Mouse (Mus musculus) limb, embryonic 15.5 days (tissue): ENCODE results near the gene Fto. TPM values are rescaled to one million over a fixed set of nuclear protein-coding genes. Genes with fewer than 3 reads are reported as not detected.

Experiments
- ATAC-seq: fragments of 200-750 bp; cut with Nextera tagmentation; 2 replicates; pipeline ENCODE4 v1.8.0; 2017; ENCODE audit warnings: low read depth, moderate TSS enrichment; ENCODE audit not compliant: insufficient number of reproducible peaks, low FRiP score, low TSS enrichment
- H3K27ac ChIP-seq: fragments of 300-500 bp; sonication (generic); 2 replicates; pipeline ENCODE4 v1.5.1; 2015; ENCODE audit warnings: moderate library complexity, mild to moderate bottlenecking, inconsistent platforms
- H3K27me3 ChIP-seq: fragments of 300-500 bp; sonication (generic); 2 replicates; pipeline ENCODE4 v1.6.1; 2015; ENCODE audit warnings: inconsistent platforms
- H3K36me3 ChIP-seq: fragments of 300-500 bp; sonication (generic); 2 replicates; pipeline ENCODE4 v1.6.1; 2015; ENCODE audit warnings: inconsistent platforms
- H3K4me1 ChIP-seq: fragments of 300-500 bp; sonication (generic); 2 replicates; pipeline ENCODE4 v1.6.1; 2015; ENCODE audit warnings: inconsistent platforms
- H3K4me2 ChIP-seq: fragments of 300-500 bp; sonication (generic); 2 replicates; pipeline ENCODE4 v1.6.1; 2015; ENCODE audit warnings: mild to moderate bottlenecking, inconsistent platforms
- H3K4me3 ChIP-seq: fragments of 300-500 bp; sonication (generic); 2 replicates; pipeline ENCODE4 v1.5.1; 2015; ENCODE audit warnings: mild to moderate bottlenecking, inconsistent platforms
- H3K9ac ChIP-seq: fragments of 300-500 bp; sonication (generic); 2 replicates; pipeline ENCODE4 v1.6.1; 2015; ENCODE audit warnings: inconsistent platforms
- H3K9me3 ChIP-seq: fragments of 300-500 bp; sonication (generic); 2 replicates; pipeline ENCODE4 v1.6.1; 2016; ENCODE audit warnings: inconsistent platforms
- WGBS: fragments of 180-500 bp; shearing (Covaris S2); methylation state at CpG from one replicate; pipeline ENCODE4 v1.1.7; 2015; 5-methylcytosine and 5-hydroxymethylcytosine counted together
- polyA plus RNA-seq: library from polyadenylated mRNA; unstranded; fragments of >200 nt; fragmentation: Nextera tagmentation; extraction: Ambion mirVana; gene quantifications from 2 replicates; pipeline ENCODE4 v1.2.1, GENCODE M21; 2015

The Fto gene
- polyA plus RNA-seq, 1 experiment from 2014 or later: 97.1 TPM

GRCm38 (mm10) chr8:91405099-91405498 is 91.8 kb downstream of the Fto start:
- 91% methylated on average over 7 of the region's 7 CpGs for WGBS
- Histone ChIP-seq H3K27me3 (no peaks in the 10 kb centered on the region), H3K27ac (no peak overlapping the region), H3K36me3 (peaks cover 22% of the 10 kb centered on the region; the same call in 1 of the 2 replicates), H3K4me3 (no peak overlapping the region), H3K9ac (no peak overlapping the region), H3K4me2 (no peak overlapping the region), H3K4me1 (peaks cover 26% of the 10 kb centered on the region), H3K9me3 (no peaks in the 10 kb centered on the region)
- ATAC-seq: no peak

GRCm38 (mm10) chr8:91406624-91407290 is 93.4 kb downstream of the Fto start:
- H3K27me3 ChIP-seq: 0 out of 2 replicates have a peak, but pooled peaks cover 3% of the 10 kb centered on the region
- WGBS: 53% methylated on average over 14 of the region's 14 CpGs
- ATAC-seq: no peak

GRCm38 (mm10) chr8:91407880-91408279 is 94.6 kb downstream of the Fto start:
- peaks cover 22% of the 10 kb centered on the region; the same call in 1 of the 2 replicates for H3K36me3 ChIP-seq
- no peak overlapping the region for H3K9ac ChIP-seq
- no peak overlapping the region for H3K27ac ChIP-seq
- H3K27me3 ChIP-seq: 0 out of 2 replicates have a peak, but pooled peaks cover 3% of the 10 kb centered on the region
- WGBS: 69% methylated on average over 4 of the region's 4 CpGs
- no peak for ATAC-seq
- peaks cover 29% of the 10 kb centered on the region for H3K4me1 ChIP-seq
- no peak overlapping the region for H3K4me3 ChIP-seq
- no peaks in the 10 kb centered on the region for H3K9me3 ChIP-seq
- no peak overlapping the region for H3K4me2 ChIP-seq

More at GRCm38 (mm10) chr8:91406624-91407290, 93.4 kb downstream of the Fto start:
- Histone ChIP-seq H3K9me3 (no peaks in the 10 kb centered on the region), H3K36me3 (peaks cover 22% of the 10 kb centered on the region; the same call in 1 of the 2 replicates), H3K9ac (no peak overlapping the region), H3K4me2 (no peak overlapping the region), H3K4me1 (peaks cover 29% of the 10 kb centered on the region), H3K4me3 (no peak overlapping the region), H3K27ac (no peak overlapping the region)

GRCm38 (mm10) chr8:91410007-91410406 is 96.7 kb downstream of the Fto start:
- no peak for ATAC-seq
- H3K9me3 ChIP-seq: no peaks in the 10 kb centered on the region
- WGBS: 41% methylated on average over 12 of the region's 12 CpGs
- H3K27me3 ChIP-seq: 0 out of 2 replicates have a peak, but pooled peaks cover 3% of the 10 kb centered on the region
- no peak overlapping the region for H3K4me2 ChIP-seq
- no peak overlapping the region for H3K27ac ChIP-seq
- H3K4me1 ChIP-seq: peaks cover 27% of the 10 kb centered on the region
- H3K9ac ChIP-seq: no peak overlapping the region
- H3K4me3 ChIP-seq: no peak overlapping the region
- H3K36me3 ChIP-seq: peaks cover 8% of the 10 kb centered on the region; the same call in 1 of the 2 replicates

GRCm38 (mm10) chr8:91424491-91425074 is 111.3 kb downstream of the Fto start:
- no peak for ATAC-seq
- Histone ChIP-seq H3K4me3 (no peak overlapping the region), H3K27me3 (no peaks in the 10 kb centered on the region), H3K27ac (no peak overlapping the region), H3K9ac (no peak overlapping the region), H3K4me2 (no peak overlapping the region), H3K9me3 (no peaks in the 10 kb centered on the region), H3K4me1 (no peaks in the 10 kb centered on the region), H3K36me3 (peaks cover 8% of the 10 kb centered on the region; the same call in 1 of the 2 replicates)
- 84% methylated on average over 5 of the region's 5 CpGs for WGBS

GRCm38 (mm10) chr8:91425251-91425866 is 112.0 kb downstream of the Fto start:
- Histone ChIP-seq H3K36me3 (peaks cover 8% of the 10 kb centered on the region; the same call in 1 of the 2 replicates), H3K4me2 (no peak overlapping the region), H3K27me3 (no peaks in the 10 kb centered on the region), H3K27ac (no peak overlapping the region), H3K9ac (no peak overlapping the region), H3K9me3 (no peaks in the 10 kb centered on the region), H3K4me1 (no peaks in the 10 kb centered on the region), H3K4me3 (no peak overlapping the region)
- no peak for ATAC-seq
- 83% methylated on average over 10 of the region's 10 CpGs for WGBS

GRCm38 (mm10) chr8:91426496-91426895 is 113.2 kb downstream of the Fto start:
- Histone ChIP-seq H3K9me3 (peaks cover 3% of the 10 kb centered on the region; the same call in 1 of the 2 replicates), H3K27me3 (no peaks in the 10 kb centered on the region), H3K27ac (no peak overlapping the region), H3K4me3 (no peak overlapping the region), H3K4me1 (no peaks in the 10 kb centered on the region), H3K4me2 (no peak overlapping the region), H3K9ac (no peak overlapping the region), H3K36me3 (peaks cover 8% of the 10 kb centered on the region; the same call in 1 of the 2 replicates)
- 47% methylated on average over 1 of the region's 1 CpGs for WGBS
- no peak for ATAC-seq

- Histone ChIP-seq H3K4me1 (no peaks in the 10 kb centered on the region), H3K4me3 (no peak overlapping the region), H3K4me2 (no peak overlapping the region), H3K36me3 (peaks cover 4% of the 10 kb centered on the region; the same call in 1 of the 2 replicates), H3K27ac (no peak overlapping the region), H3K9me3 (peaks cover 3% of the 10 kb centered on the region; the same call in 1 of the 2 replicates), H3K9ac (no peak overlapping the region), H3K27me3 (no peaks in the 10 kb centered on the region)
- ATAC-seq: no peak
- WGBS: 89% methylated on average over 3 of the region's 3 CpGs
These were observed 117.1 kb downstream of the Fto start for GRCm38 (mm10) chr8:91430333-91430940.

GRCm38 (mm10) chr8:91436036-91436435 is 122.7 kb downstream of the Fto start:
- Histone ChIP-seq H3K27ac (no peak overlapping the region), H3K9ac (no peak overlapping the region), H3K36me3 (peaks cover 7% of the 10 kb centered on the region), H3K27me3 (no peaks in the 10 kb centered on the region), H3K4me1 (no peaks in the 10 kb centered on the region), H3K4me2 (no peak overlapping the region), H3K9me3 (no peaks in the 10 kb centered on the region; the same call in 1 of the 2 replicates), H3K4me3 (no peak overlapping the region)
- 94% methylated on average over 15 of the region's 15 CpGs for WGBS
- no peak for ATAC-seq

GRCm38 (mm10) chr8:91443911-91444310 is 130.6 kb downstream of the Fto start:
- H3K9ac ChIP-seq: no peak overlapping the region
- peaks cover 21% of the 10 kb centered on the region for H3K4me1 ChIP-seq
- no peak overlapping the region for H3K4me2 ChIP-seq
- no peak overlapping the region for H3K4me3 ChIP-seq
- no peak overlapping the region for H3K27ac ChIP-seq
- 61% methylated on average over 4 of the region's 4 CpGs for WGBS
- ATAC-seq: no peak
- H3K9me3 ChIP-seq: no peaks in the 10 kb centered on the region
- no peaks in the 10 kb centered on the region for H3K27me3 ChIP-seq
- no peaks in the 10 kb centered on the region for H3K36me3 ChIP-seq

- 38% methylated on average over 11 of the region's 11 CpGs for whole genome bisulfite sequencing
- no peak overlapping the region for H3K4me2 ChIP-seq
- no peaks in the 10 kb centered on the region for H3K36me3 ChIP-seq
- no peak overlapping the region for H3K9ac ChIP-seq
- no peak for ATAC-seq
- H3K27ac ChIP-seq: peak overlapping the region; percentile 57; the same call in 1 of the 2 replicates
- H3K9me3 ChIP-seq: no peaks in the 10 kb centered on the region
- H3K27me3 ChIP-seq: no peaks in the 10 kb centered on the region
- H3K4me1 ChIP-seq: peaks cover 21% of the 10 kb centered on the region
- no peak overlapping the region for H3K4me3 ChIP-seq
These were observed 131.5 kb downstream of the Fto start for GRCm38 (mm10) chr8:91444636-91445410.
